ENCODE assay signal across 13 mouse cellular contexts in the genomic region with DNA sequence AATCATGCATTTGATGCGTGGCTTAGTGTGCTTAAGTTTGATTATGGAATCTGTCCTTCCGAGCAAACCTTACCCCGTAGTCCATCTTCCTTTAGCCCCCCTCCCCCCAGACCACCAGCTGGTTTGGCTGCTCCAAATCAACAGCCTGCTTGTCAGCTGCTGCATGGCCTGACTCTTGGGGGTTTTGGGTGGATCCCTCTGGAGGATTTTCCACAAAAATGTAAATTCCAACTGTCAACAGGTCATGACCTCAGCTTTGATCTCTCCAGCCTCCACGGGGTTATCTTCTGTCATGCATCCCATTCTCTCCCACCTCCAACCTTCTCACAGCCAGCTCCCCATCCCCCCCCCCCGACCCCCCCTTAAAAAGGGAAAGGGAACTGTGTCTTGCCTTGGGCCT.
DNase-seq lines count a peak whose midpoint lies in the region; ATAC-seq and TF ChIP-seq lines count a peak whose summit lies in the region.
"Had no signal": no experiment of that assay in that cellular context is flagged by ENCODE, and none has a peak within 500 bp of the region (broad histone marks: within the 10 kb centered on the region; RNA-seq: fewer than 3 reads in every experiment).

No protein-coding gene starts in this region.

- no peak for TF ChIP-seq CTCF in stomach, postnatal 0 days (IDR thresholded peaks at IDR 0.05; ENCODE audit: low read depth)
- TF ChIP-seq CTCF in left cerebral cortex, adult 2 months (IDR thresholded peaks at IDR 0.05) = no peak

- 19% methylated on average over 5 of the region's 5 CpGs for WGBS in neural tube, embryonic 15.5 days
- WGBS in stomach, postnatal 0 days = 22% methylated on average over 5 of the region's 5 CpGs

- DNase-seq in kidney, postnatal 4 days = peak; percentile 49 to 65
- no peak for DNase-seq in kidney, adult 18-20 months
- DNase-seq in neural tube, embryonic 10.5 days (ENCODE audit: extremely low spot score, low spot score) = peak; percentile 56
- DNase-seq in embryo, embryonic 9.5 days (ENCODE audit: extremely low spot score) = peak; percentile 78
- peak; percentile 25 for DNase-seq in stomach, postnatal 0 days (ENCODE audit: low spot score)
- no peak for DNase-seq in left cerebral cortex, adult 2 months (ENCODE audit: extremely low spot score in 1 of 2, low spot score in 2 of 2)
- DNase-seq in layer of hippocampus, adult 9-11 months = no peak
- DNase-seq: heart, postnatal 36 days; thymus, postnatal 14 days had no signal

- no peaks in the 10 kb centered on the region for H3K9me3 ChIP-seq in neural tube, embryonic 15.5 days (replicated peaks)
- no peaks in the 10 kb centered on the region for H3K9me3 ChIP-seq in stomach, postnatal 0 days (ENCODE audit: control insufficient read depth, low read length)
- H3K9me3 ChIP-seq: forebrain, embryonic 13.5 days; kidney, embryonic 15.5 days had no signal

- H3K27ac ChIP-seq in neural tube, embryonic 15.5 days (replicated peaks) = no peak overlapping the region
- H3K27ac ChIP-seq in stomach, postnatal 0 days (replicated peaks) = peak overlapping the region; percentile 18; the same call in 1 of the 2 replicates
- no peak overlapping the region for H3K27ac ChIP-seq in left cerebral cortex, adult 2 months
- H3K27ac ChIP-seq: forebrain, embryonic 13.5 days had no signal

- no peak overlapping the region for H3K9ac ChIP-seq in neural tube, embryonic 15.5 days (replicated peaks)
- H3K9ac ChIP-seq in stomach, postnatal 0 days (ENCODE audit: low read length) = no peak overlapping the region
- H3K9ac ChIP-seq: forebrain, embryonic 13.5 days; kidney, embryonic 15.5 days had no signal

- no peak overlapping the region for H3K4me3 ChIP-seq in neural tube, embryonic 15.5 days (replicated peaks)
- no peak overlapping the region for H3K4me3 ChIP-seq in stomach, postnatal 0 days (ENCODE audit: low read depth, low read length)
- no peak overlapping the region for H3K4me3 ChIP-seq in left cerebral cortex, adult 2 months
- H3K4me3 ChIP-seq: forebrain, embryonic 13.5 days; kidney, embryonic 15.5 days had no signal

- H3K27me3 ChIP-seq in neural tube, embryonic 15.5 days (replicated peaks) = no peaks in the 10 kb centered on the region
- H3K27me3 ChIP-seq in stomach, postnatal 0 days (ENCODE audit: control insufficient read depth, insufficient read depth, low read length) = no peaks in the 10 kb centered on the region
- H3K27me3 ChIP-seq: forebrain, embryonic 13.5 days; kidney, embryonic 15.5 days had no signal

- H3K36me3 ChIP-seq in neural tube, embryonic 15.5 days = no peaks in the 10 kb centered on the region
- H3K36me3 ChIP-seq in stomach, postnatal 0 days (ENCODE audit: control insufficient read depth, insufficient read depth, low read length) = no peaks in the 10 kb centered on the region
- H3K36me3 ChIP-seq: kidney, embryonic 15.5 days had no signal

- ATAC-seq in neural tube, embryonic 15.5 days (ENCODE audit: low FRiP score) = no peak
- peak; percentile 48; the same call in 1 of the 2 replicates for ATAC-seq in stomach, postnatal 0 days (ENCODE audit: low FRiP score, low TSS enrichment)
- ATAC-seq: forebrain, embryonic 13.5 days; lung, postnatal 0 days had no signal

- H3K4me1 ChIP-seq in neural tube, embryonic 15.5 days = peaks cover 17% of the 10 kb centered on the region
- H3K4me1 ChIP-seq in stomach, postnatal 0 days (replicated peaks; ENCODE audit: control insufficient read depth, insufficient read depth) = peaks cover 4% of the 10 kb centered on the region

- H3K4me2 ChIP-seq in neural tube, embryonic 15.5 days = no peak overlapping the region
- no peak overlapping the region for H3K4me2 ChIP-seq in stomach, postnatal 0 days (replicated peaks; ENCODE audit: low read depth)
- H3K4me2 ChIP-seq: forebrain, embryonic 13.5 days; kidney, embryonic 15.5 days had no signal

- intact Hi-C loops in left cerebral cortex, adult 2 months (cut with DNase I) = no loop called here

- peak; percentile 2 for TF ChIP-seq EP300 in stomach, postnatal 0 days (optimal IDR thresholded peaks at IDR 0.05)

Comparison
In these comparisons a context has a peak if more than half of its experiments do, and no peak if none do; other contexts are left out.
1. DNase-seq: peak in kidney, postnatal 4 days (2 of 2), neural tube, embryonic 10.5 days (single experiment), embryo, embryonic 9.5 days (single experiment) and stomach, postnatal 0 days (single experiment); none in kidney, adult 18-20 months (single experiment), left cerebral cortex, adult 2 months (0 of 2) and layer of hippocampus, adult 9-11 months (single experiment).